Mouse (Mus musculus) heart, adult 18-20 months (tissue): ENCODE results near the gene Eng. TPM values are rescaled to one million over a fixed set of nuclear protein-coding genes. Genes with fewer than 3 reads are reported as not detected.

Source experiments
- DNase-seq, 2 experiments: peaks; one replicate each; pipeline ENCODE4 v3.0.0; 2021 to 2022; ENCODE audit warnings: mixed read lengths in 1 of 2
- total RNA-seq, 2 experiments: library from RNA; stranded (reverse); gene quantifications; 2 replicates each; pipeline ENCODE4 v1.2.3; 2021

Gene Eng
- total RNA-seq, 2 experiments from 2014 or later, result 95.1 to 106 TPM

DNA sequence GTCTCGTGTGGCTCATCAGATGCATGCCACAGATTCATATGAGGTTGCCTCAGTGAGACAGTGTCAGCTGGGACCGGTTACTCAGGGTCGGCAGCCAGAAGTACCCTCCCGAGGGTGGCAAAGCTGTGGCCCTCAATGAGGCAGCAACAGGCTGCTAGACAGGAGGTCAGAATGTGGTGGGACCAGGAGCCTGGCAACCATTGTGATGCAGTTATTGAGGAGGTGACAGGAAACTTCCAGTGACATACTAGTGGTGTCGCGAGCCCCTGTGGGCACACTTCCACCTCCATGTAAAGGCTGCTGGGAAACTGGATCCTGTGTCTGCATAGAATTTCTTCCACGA lies 24.9 kb upstream of the Eng start, which contains the start of gene Ak1:
Gene Ak1 (plus strand): TSS at position 242 of the 343 bp plus-strand sequence.
- no peak for DNase-seq

DNA sequence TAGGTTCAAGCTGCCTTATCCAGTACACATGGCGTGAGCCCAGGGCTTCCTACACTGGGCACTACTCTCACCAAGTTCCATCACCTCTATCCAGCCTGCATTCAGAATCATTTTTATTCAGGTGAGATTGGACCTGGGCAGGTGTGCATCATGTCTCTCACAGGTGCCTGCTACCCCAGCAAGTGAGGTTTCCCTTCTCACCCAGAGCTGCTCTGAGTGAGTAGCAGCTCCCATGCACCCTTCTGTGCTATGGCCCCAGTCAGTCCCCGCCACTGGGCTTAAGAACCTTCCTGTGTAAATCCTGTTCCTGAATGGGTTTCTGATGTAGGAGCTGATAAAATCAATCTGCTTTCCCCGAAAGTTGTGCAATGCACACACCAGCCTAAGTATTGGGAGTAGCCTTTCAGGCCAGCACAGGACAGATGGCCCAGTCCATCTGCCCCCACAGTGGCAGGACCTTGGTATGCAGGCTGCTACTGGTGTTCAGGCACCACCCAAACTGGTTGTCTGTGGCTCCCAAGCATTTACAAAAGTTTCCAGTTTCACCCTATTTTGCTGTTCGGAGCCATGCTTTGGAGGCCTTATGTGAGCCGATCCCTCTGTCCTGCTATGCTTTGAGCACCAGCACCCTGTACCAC lies 22.2 kb upstream of the Eng start:
- DNase-seq, result no peak

DNA sequence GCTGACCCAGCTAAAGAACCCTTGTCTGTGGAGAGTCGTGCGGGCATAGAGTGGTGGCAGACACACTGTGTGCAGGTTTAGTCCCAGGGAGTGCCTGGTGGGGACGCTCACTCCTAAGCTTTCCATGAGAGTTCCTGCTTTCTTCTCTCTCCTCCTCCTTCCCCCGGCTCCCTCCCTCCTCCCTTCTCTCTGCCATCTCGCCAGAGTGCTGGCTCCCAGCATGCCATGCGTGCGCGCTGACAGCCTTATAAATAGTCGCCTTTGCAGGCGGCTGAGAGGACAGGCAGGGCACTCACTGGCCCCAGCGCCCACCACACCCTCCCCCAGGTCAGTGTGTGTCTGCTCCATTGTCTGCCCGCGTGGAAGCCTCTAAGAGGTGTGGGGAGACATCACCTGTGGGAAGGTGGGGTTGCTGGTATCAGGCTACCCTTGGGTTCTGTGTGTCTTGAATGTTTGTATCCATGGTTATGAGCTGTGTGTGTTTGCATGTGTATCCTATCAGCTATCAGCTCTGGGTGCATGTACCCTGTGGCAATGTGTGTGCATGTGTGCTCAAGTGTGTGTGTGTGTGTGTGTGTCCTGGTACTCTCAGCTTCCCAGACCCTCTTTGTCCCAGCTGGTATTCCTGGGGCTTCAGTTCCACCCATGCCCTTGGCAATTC lies 21.1 kb upstream of the Eng start:
- peak; percentile 84 to 87 for DNase-seq

DNA sequence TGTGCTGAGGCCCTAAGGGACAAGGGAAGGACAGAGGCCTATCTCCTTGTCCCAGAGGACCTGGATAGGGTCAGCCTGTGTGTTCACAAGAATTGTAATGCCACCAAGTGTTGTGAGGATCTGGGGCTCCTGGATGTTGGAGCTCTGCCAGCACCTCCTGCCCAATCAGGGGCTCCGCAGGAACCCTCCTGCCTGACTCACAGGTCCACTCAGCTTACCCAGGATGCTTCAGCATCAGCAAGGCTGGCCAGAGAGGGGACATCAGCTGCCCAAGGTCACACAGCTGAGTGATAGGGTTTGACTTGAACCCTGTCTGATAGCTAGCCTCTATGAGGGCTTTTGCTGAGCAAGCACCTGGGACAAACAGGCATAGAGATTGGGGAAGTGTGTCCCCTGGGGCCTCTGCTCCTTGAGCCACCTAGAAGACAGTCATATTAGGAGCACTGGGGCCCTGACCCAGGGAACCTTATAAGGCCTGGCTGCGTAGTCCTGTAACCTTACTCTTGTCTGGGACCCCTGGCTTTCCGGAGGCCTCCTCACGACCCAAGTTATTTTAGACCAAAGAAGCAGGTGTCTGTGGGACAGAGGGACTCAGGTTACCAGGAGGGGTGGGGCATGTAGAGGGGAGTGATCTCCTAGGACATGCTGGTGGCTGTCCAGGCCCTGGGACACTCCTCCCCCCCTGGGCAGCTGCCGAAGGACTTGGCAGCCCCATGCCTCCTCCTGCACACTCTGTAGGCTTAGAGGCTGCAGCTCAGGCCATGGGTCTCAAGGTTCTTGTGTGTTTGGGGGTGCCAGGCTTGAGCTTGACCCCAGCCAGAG lies 20.3 kb upstream of the Eng start:
- peak; percentile 74 to 86 for DNase-seq

DNA sequence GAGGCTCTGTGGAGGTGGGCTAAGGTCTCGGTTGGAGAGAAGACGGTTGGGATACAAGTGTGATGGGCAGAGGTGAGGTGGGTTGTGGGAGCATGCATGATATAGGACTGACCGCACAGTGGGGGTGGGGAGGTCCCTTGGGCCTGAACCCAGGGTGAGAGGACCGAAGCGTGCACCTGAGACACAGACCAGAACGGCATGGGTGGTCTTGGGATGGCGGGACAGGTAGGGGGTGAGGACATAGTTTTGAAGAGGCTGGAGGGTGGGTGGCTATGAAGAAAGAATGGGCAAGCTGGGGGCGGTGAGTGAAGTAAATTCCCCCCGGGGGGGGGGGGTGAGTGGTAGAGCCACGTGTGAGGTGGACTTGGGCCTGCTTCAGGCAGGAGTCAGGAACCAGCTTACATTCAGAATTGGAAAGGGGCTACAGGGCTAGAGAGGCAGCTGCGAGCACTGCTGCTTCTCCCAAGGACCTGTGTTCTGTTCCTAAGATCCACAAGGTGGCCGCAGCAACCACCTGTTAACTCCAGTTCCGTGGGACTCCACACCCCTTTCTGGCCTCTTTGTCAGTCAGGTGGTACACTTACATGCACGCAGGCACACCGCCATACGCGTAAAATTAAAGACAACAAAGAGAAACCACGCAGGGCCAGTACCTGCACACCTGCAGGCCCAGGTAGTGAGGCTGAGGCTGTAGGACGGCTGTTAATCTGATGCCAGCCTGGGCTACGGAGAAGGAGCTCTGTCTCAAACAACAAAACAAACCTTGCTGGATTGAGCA lies 18.9 kb upstream of the Eng start:
- no peak for DNase-seq

DNA sequence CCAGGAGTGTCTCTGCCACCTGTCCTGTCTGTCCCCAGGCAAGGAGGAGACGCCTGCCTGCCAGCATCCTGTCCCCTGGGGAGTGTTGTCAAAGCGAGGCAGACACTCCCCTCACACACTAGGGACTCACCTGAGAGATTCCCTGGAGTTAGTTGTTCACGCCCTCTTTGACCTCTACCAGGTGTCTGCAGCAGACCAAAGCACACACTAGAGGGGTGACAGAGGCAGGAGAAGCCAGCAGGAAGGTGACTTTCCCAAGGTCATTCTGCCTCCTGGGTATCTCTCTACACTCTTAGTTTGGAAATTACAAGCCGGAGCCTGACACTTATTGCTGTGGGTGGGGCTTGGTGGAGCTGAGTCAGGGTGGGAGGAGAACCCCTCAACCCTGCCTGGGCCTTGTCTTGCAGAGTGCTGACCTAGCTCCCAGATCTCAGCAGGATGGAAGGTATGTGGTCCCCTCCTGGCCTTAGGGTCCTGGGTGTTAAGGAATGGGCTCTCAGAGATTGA lies 18.3 kb upstream of the Eng start:
- DNase-seq, result peak in 1 of 2 experiments; percentile 47

DNA sequence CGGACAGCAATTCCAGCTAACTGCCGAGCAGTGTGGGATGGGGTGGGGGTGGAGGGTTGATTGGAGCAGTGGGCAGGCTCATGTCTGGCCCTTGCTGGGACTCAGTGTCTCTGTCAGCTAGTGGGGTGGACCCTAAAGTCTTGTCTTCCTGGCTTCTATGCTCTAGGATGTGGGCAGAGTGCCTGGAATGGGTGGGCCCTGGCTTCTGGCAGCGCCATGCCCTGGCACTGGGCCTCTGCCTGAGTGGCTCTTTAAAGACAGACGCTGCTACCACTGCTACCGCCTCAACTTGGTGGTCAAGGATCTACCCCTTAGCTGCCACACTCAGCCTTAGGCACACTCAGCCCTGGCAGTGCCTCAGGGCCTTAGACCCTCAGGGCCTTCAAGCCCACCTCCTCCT lies 17.7 kb upstream of the Eng start:
- DNase-seq, result peak; percentile 90

DNA sequence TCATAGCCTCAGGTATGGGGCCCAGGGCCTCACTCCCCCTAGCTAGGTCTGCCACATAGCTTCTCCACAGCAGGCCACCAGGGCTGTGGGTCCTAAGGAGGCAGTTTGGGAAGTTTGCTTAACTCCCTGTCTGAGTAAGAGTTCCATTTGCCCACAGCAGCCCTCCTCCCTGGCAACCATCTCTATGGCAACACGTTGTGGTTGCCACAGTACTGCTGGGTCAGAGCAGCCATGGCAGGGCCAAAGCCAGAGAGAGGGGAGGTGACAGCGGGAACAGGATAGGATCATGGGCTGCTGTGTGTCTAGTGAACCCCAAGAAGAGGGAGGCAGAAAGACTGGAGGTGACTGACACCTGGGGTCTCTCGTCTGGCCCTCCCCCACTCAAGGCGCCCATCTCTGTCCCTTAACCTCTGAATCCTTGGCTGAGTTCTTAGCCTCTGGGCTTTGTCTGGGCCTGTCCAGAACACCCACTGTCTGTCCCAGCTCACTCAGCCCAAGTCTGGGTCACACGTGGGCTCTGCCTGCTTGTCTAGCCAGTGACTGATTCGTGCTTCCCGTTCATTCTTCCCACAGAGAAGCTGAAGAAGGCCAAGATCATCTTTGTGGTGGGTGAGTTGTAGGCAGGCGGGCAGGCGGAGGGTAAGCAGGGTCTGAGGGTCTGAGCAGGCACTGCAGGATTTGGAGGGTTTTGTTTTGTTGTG lies 17.0 kb upstream of the Eng start:
- DNase-seq, result peak in 1 of 2 experiments; percentile 61

DNA sequence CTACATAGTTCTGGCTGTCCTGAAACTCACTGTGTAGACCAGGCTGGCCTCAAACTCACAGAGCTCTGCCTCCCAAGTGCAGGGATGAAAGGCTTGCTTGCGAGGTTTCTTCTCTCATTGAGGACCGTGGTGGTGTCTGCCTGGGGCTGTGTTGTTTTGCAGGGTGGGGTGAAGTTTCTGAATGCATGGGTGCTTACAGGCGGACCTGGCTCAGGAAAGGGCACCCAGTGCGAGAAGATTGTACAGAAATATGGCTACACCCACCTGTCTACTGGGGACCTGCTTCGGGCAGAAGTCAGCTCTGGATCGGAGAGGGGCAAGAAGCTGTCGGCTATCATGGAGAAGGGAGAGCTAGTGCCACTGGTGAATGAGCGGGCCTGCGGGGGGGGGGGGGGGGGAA lies 16.4 kb upstream of the Eng start:
- DNase-seq, result no peak

DNA sequence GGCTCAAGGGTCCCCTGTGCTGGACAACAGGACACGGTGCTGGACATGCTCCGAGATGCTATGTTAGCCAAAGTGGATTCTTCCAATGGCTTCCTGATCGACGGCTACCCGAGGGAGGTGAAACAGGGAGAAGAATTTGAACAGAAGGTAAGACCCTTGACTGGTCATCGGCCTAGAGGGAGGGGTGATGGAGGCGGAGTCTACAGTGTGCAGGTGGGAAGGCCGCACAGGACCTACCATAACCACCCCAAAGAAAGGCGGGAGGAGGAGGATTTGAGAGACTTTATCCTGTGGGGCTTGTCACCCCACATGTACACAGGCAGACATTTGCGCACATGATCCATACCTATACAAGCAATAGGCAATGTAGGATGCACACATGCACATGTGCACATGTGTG lies 15.3 kb upstream of the Eng start:
- no peak for DNase-seq

DNA sequence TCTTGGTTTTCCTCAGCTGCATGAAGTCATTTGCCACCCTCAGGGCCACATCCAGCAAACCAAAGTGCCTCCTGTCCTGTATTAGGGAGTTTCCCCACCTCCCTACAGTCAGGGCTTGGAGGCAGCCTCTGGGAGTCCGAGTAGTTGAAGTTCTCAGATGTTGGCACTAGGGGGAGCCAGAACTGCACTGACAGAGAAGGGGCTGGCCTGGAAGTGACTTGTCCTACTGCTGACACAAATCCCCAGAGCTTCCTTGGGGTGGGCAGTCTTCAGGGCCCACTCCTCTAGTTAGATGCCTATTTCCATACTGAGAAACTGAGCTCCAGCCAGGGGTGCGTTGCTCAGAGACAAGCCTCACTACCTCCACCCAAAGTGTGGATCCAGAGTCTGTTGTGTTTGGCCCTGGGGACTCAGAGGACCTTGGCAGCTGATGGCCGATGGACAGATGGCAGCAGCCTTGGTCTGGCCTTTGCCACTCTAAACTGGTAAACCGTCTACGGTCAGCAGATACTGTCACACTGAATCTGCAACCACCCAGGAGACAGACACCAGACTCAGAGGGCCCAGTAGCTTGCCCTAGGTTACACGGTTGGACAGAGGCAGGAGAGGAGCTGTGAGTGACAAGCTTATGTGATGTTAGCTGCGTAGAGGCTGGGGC lies 14.5 kb upstream of the Eng start:
- DNase-seq, result peak; percentile 88 to 92

DNA sequence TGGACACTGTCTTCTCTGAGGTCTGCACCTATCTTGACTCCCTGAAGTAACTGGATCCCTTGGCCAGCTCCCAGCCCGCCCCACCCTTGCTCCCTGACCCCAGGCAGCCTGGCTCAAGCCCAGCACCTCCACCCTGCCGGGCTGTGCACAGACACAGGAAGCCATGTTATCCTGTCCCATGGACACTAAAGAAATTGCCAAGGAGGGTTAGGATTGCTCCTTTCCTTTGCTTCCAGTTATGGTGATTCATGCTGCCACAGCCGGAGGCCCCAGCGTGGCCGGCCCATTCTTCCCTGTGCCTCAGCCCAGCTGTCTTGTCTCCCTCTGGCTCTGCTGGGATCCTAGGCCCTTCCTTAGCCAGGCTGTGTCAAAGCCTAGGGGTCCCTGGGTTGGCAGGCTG lies 12.7 kb upstream of the Eng start:
- DNase-seq, result peak; percentile 67 to 83

DNA sequence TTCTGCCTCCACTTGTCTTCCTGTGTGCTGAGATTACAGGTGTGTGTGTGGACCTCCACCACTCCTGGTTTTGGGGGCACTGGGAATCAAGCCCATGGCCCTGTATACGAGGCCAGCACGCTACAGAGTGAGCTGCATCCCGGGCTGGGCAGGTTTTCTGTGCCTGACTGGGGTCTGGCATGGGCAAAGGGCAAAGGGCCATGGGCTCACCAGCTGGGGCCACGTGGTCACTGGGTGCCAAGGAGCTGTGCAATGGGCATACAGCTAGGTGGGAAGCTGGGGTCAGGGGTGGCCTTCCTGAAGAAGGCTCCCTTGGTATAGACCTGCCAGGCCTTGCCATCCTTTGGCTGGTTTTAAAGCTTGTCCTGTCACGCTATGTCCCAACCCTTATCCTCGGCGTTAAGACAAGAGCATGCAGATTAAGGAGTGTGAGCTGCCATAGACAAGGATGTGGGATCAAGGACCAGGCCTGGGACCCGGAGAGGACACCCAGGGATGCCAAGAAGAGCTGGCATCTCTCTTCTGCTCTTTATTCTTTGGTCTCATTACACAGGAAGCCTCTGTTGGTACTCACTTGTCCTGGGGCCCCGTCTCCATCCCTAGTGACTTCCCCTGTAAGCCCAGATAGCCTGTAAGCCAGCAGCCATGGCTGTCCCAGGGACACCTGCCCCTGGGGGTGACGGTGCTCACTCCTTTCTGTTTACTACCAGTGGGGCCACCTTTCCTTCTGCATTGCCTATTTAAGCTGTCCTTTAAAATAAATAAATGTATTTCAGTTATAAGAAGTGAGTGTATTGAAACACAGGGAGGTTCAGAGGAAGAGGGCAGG lies 11.9 kb upstream of the Eng start:
- DNase-seq, result no peak

DNA sequence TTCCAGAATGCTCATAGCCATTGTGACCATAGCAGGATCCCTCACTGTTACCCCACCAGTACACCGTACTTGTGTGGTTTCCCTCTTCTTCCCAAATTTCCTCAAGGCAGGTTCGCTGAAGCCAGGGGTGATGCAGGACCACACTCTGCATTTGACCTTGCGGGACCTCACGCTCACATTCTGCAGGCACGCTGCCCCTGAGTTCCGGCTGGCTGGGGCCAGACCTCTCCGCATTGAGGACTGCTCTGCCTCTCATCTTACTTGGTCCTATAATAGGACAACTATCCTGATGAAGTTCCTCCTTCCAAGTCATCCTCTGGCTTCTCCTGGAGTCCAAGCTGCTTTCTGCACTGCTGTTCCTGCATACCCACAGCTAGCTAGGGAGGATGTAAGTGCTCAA lies 9.8 kb upstream of the Eng start:
- no peak for DNase-seq

DNA sequence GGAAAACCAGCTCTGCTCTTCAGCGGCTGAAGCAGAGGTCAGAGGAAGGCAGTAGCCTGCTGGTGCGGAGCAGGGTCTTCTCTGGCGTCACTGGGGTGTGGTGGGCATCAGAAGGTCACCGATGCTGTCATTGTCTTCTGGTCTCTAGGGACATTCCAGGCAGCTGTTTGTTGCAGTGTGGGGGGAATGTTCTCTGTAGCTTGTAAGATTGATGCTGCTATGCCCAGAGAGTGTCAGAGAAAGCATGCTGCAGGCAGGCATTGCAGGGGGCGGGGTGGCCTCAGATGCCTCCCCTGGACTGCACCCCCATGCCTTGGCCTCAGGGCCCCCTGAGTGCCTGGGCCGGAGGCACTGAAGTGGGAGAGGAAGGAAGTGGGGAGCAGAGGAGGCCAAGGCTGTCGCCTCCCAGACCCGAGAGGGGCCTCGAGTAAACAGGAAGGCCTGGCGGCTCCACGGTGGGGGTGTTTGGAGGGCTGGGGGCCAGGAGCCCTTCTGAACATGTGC lies 8.6 kb upstream of the Eng start:
- DNase-seq, result peak; percentile 71 to 89

DNA sequence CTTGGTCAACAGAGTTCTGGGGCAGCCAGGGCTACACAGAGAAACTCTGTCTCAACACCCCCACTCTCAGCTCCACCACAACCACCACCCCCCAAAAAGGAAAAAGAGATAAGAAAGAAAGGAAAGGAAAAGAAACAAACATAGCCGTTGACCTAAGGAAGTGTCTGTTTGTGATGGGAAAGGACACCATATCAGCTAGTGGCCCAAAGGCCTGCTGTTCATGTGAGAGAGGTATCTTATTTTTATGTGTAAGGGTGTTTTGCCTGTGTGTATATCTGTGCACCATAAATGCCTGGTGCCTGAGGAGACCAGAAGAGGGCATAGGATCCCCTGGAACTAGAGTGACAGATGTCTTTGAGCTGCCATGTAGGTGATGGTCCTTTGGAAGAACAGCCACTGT lies 6.8 kb upstream of the Eng start:
- DNase-seq, result no peak

DNA sequence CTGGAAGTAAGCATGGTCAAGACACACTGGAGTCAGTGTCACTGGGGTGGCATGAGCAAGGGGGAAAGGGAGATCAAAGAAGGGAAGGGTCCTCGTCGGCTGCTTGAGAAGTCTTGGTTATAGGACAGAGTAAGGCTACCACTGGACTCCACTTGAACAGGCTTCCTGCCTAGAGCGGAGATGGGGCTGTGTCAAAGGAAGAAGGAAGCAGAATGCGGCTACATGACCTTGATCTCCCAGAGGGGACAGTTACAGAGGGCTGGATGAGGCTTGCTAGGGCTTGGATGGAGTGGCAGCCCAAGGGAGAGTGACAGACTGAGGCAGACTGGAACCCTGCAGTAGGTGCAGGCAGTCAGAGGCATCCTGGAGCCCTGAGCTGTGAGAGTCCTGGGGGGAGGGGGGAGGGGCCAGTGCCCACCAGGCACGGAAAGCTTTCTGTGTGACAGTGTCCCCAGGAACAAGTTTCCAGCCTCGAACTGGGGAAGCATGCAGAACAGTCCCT lies 5.8 kb upstream of the Eng start:
- no peak for DNase-seq

DNA sequence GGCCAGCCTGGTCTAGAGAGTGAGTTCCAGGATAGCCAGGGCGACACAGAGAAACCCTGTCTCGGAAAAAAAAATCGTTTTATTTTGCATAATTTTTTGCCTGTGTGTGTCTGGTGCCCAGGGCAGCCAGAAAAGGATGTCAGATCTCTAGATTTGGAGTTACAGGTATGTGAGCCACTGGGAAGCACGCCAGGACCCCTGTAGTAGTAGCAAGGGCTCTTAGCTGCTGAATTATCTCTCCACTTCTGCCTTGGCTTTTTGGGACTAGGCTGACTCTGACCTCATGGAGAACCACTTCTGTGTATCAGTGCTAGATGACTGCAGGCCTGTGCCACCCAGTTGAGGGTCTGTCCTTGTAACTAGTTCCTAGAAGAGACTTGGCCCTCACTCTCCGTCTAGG lies 4.6 kb upstream of the Eng start:
- DNase-seq, result no peak

DNA sequence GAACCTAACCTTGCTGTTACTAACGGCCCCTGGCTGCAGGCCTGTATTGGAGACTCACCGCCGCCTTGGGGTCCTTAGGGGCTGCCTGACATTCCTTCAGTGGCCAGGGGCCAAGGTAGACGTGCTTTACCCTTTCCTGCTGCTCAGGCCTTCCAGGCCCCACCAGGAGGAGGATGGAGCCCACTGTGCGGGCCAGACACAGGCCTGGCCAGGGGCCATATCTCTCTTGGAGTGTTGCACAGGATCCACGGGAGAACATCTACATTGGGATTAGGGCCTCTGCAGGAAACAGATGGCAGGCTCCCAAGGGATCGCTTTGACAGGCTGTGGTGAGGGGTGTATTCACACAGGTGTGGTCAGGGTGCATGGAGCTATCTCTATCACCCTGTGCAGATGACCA lies 3.6 kb upstream of the Eng start:
- DNase-seq, result peak; percentile 71 to 87

DNA sequence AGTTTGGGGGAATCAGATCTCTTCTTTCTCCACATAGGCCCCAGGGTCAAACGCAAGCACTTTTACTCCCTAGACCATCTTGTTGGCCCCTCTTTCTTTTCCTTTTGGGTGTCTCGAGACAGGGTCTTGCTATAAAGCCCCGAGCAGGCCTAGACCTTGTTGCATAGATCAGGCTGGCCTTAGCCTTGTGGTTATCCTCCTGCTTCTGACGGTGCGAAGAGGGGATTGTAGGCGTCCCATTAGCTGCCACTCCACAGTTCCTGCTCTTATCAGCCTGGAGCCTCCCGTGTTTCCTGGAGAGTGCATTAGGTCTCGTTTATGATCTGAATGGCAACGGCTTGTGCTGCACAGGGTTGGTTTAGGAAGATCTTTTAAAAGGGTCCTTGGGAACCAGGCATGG lies 2.3 kb upstream of the Eng start:
- no peak for DNase-seq
